Mouse (Mus musculus) Patski (cell line): Measurements from ENCODE around the gene Itgb8. TPM values are rescaled to one million over a fixed set of nuclear protein-coding genes. Genes with fewer than 3 reads are reported as not detected.

Experiments used
- ATAC-seq: fragments of 100-300 bp; one replicate; pipeline ENCODE4 v1.8.0; 2021
- CTCF ChIA-PET: fragments of 350-600 bp; sonication (Branson Sonifier 250); formaldehyde crosslinking; loops from one replicate; lab custom pipeline; 2022; ENCODE audit warnings: inconsistent platforms; lab: Charles Lee
- POLR2A ChIA-PET: fragments of 350-600 bp; sonication (Branson Sonifier 250); formaldehyde crosslinking; loops from one replicate; lab custom pipeline; 2022; ENCODE audit warnings: antibody characterized with exemption, inconsistent platforms; lab: Charles Lee
- DNase-seq: peaks from one replicate; pipeline ENCODE4 v3.0.0-alpha.2; 2011; ENCODE audit warnings: low read depth, low spot score
- H3K27me3 ChIP-seq: fragments of 371-371 bp; one replicate; pipeline ENCODE4 v1.5.1; 2021
- CTCF ChIP-seq: fragments of 100-300 bp; IDR thresholded peaks from one replicate; pipeline ENCODE4 v1.5.1; 2021
- in situ Hi-C: fragments of 300-500 bp; cut with MboI; formaldehyde crosslinking; loops from 3 replicates; pipeline ENCODE4 v1.11.1; 2018; ENCODE audit warnings: low pct_unique_long_range_greater_than_20kb, mixed read lengths
- polyA plus RNA-seq: library from polyadenylated mRNA; unstranded; gene quantifications from one replicate; pipeline ENCODE4 v1.2.3, GENCODE M21; 2021

The Itgb8 gene
- polyA plus RNA-seq, 1 experiment from 2014 or later: 2.2 TPM

GRCm38 (mm10) chr12:119237241-119237920 is 1.2 kb downstream of the Itgb8 start:
- no peak for DNase-seq
- in situ Hi-C loops: loop anchor here (10.0 kb wide), 1 partner anchor 187 kb away; no protein-coding TSS in a partner anchor

GRCm38 (mm10) chr12:119231831-119232230 is 6.8 kb downstream of the Itgb8 start:
- H3K27me3 ChIP-seq: peaks cover 3% of the 10 kb centered on the region
- no peak for TF ChIP-seq CTCF
- no peak for DNase-seq
- ChIA-PET CTCF (interaction anchor here (1.5 kb wide), 1 partner anchor 9 kb away, joined by 3 read pairs; no protein-coding TSS in a partner anchor), POLR2A (no interaction called here)
- in situ Hi-C loops: loop anchor here (5.0 to 10.0 kb wide), 3 partner anchors 90 to 235 kb away; no protein-coding TSS in a partner anchor
- no peak for ATAC-seq

More at GRCm38 (mm10) chr12:119237241-119237920, 1.2 kb downstream of the Itgb8 start:
- no peak for TF ChIP-seq CTCF
- ChIA-PET CTCF (interaction anchor here (1.6 to 2.0 kb wide), 2 partner anchors 15 to 27 kb away, joined by 3 to 6 read pairs; no protein-coding TSS in a partner anchor), POLR2A (no interaction called here)
- no peak for ATAC-seq
- H3K27me3 ChIP-seq: peaks cover 3% of the 10 kb centered on the region

GRCm38 (mm10) chr12:119230444-119230843 is 8.2 kb downstream of the Itgb8 start:
- ChIA-PET CTCF (interaction anchor here (0.8 to 1.4 kb wide), 10 partner anchors 8 to 241 kb away, joined by 3 to 6 read pairs (median 3); partner anchors contain the start of gene Itgb8), POLR2A (interaction anchor here (0.7 kb wide), 1 partner anchor 1407 kb away, joined by 3 read pairs; no protein-coding TSS in a partner anchor)
- no peak for TF ChIP-seq CTCF
- in situ Hi-C loops: loop anchor here (5.0 to 10.0 kb wide), 3 partner anchors 92 to 237 kb away; no protein-coding TSS in a partner anchor
- DNase-seq (peak; percentile 60), ATAC-seq (peak; percentile 89)
- peaks cover 3% of the 10 kb centered on the region for H3K27me3 ChIP-seq

GRCm38 (mm10) chr12:119229601-119230000 is 9.0 kb downstream of the Itgb8 start:
- DNase-seq (no peak), ATAC-seq (peak; percentile 26)
- ChIA-PET POLR2A (no interaction called here), CTCF (interaction anchor here (0.8 to 1.4 kb wide), 3 partner anchors 34 to 242 kb away, joined by 3 to 5 read pairs (median 3); no protein-coding TSS in a partner anchor)
- in situ Hi-C loops: no loop called here
- peaks cover 3% of the 10 kb centered on the region for H3K27me3 ChIP-seq
- TF ChIP-seq CTCF: no peak

- DNase-seq: no peak
- in situ Hi-C loops: no loop called here
- H3K27me3 ChIP-seq: no peaks in the 10 kb centered on the region
- ChIA-PET POLR2A (interaction anchor here (1.1 kb wide), 1 partner anchor 9 kb away, joined by 3 read pairs; no protein-coding TSS in a partner anchor), CTCF (interaction anchor here (1.0 to 1.1 kb wide), 2 partner anchors 9 to 11 kb away, joined by 3 read pairs; partner anchors contain the start of gene Itgb8)
- TF ChIP-seq CTCF: no peak
- ATAC-seq: no peak
These were observed 10.7 kb downstream of the Itgb8 start for GRCm38 (mm10) chr12:119227898-119228297.

- TF ChIP-seq CTCF: no peak
- in situ Hi-C loops: no loop called here
- no peaks in the 10 kb centered on the region for H3K27me3 ChIP-seq
- no peak for DNase-seq
- ATAC-seq: no peak
- POLR2A ChIA-PET: no interaction called here
- CTCF ChIA-PET: no interaction called here
These were observed 13.9 kb downstream of the Itgb8 start for GRCm38 (mm10) chr12:119224699-119225098.

GRCm38 (mm10) chr12:119219409-119219808 is 19.2 kb downstream of the Itgb8 start:
- in situ Hi-C loops: no loop called here
- H3K27me3 ChIP-seq: no peaks in the 10 kb centered on the region
- ChIA-PET POLR2A (interaction anchor here (1.3 kb wide), 1 partner anchor 8 kb away, joined by 3 read pairs; no protein-coding TSS in a partner anchor), CTCF (interaction anchor here (0.9 kb wide), 1 partner anchor 8 kb away, joined by 3 read pairs; no protein-coding TSS in a partner anchor)
- ATAC-seq: no peak
- no peak for TF ChIP-seq CTCF
- DNase-seq: no peak

GRCm38 (mm10) chr12:119217700-119218265 is 20.8 kb downstream of the Itgb8 start:
- no peak for DNase-seq
- ChIA-PET POLR2A (interaction anchor here (0.6 kb wide), 1 partner anchor 21 kb away, joined by 3 read pairs; no protein-coding TSS in a partner anchor), CTCF (interaction anchor here (1.5 kb wide), 1 partner anchor 191 kb away, joined by 3 read pairs; no protein-coding TSS in a partner anchor)
- in situ Hi-C loops: no loop called here
- TF ChIP-seq CTCF: no peak
- peak; percentile 26 for ATAC-seq
- no peaks in the 10 kb centered on the region for H3K27me3 ChIP-seq

- in situ Hi-C loops: no loop called here
- no peak for DNase-seq
- CTCF ChIA-PET: no interaction called here
- ATAC-seq: no peak
- POLR2A ChIA-PET: no interaction called here
- no peaks in the 10 kb centered on the region for H3K27me3 ChIP-seq
- no peak for TF ChIP-seq CTCF
These were observed 23.4 kb downstream of the Itgb8 start for GRCm38 (mm10) chr12:119215225-119215624.

GRCm38 (mm10) chr12:119211533-119211932 is 27.1 kb downstream of the Itgb8 start:
- ATAC-seq (no peak), DNase-seq (no peak)
- ChIA-PET CTCF (no interaction called here), POLR2A (no interaction called here)
- no peaks in the 10 kb centered on the region for H3K27me3 ChIP-seq
- in situ Hi-C loops: no loop called here
- TF ChIP-seq CTCF: no peak
